Mouse (Mus musculus) mature B cell (primary cell): ENCODE measurements around the gene Znrf3.

Source experiments
- in situ Hi-C: fragments of 300-500 bp; cut with MboI; formaldehyde crosslinking; loops from 2 replicates; pipeline ENCODE4 v1.14.3; 2019

Gene Znrf3

GRCm38 (mm10) chr11:5390969-5391831 is 53.4 kb downstream of the Znrf3 start:
- in situ Hi-C loops: no loop called here

GRCm38 (mm10) chr11:5382652-5383051 is 62.0 kb downstream of the Znrf3 start:
- in situ Hi-C loops: no loop called here

DNA sequence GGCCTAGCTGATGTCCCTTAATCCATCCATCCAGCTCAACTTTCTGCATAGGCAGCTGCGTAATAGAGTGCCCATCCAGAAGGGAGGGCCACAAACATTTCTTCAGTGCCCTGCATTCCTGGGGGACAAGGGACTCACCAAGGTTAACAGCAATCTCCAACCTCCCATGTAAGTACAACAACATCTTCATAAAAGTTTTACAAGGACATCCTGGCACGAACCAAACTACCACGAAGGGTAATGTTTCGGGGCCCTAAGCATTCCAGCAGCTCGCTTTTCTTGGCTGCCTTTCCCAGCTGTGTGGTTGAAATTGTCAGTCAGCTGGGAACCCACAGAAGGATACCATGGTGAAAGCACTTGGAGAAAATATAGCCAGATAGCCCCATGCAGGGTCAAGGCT is 63.4 kb downstream of the Znrf3 start:
- in situ Hi-C loops: no loop called here

DNA sequence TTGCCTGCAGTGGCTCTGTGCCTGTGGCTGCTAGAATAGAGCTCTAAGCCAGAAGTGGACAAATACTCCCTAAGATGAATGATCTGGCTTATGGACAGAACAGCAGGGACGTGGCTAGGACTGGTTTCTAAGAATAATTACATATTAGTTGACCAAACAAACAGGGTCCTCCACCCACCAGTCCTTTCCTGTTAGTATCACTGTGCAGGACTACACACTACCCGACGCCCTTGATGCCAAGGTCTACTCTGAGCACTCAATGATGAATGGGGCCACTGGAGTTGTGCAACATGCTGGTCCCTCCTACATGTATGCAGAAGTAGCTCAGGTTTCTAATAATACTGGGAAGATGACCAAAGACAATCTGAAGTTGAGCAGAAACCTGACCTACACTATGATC is 64.4 kb downstream of the Znrf3 start:
- in situ Hi-C loops: no loop called here

GRCm38 (mm10) chr11:5369176-5369575 is 75.5 kb downstream of the Znrf3 start:
- in situ Hi-C loops: no loop called here

DNA sequence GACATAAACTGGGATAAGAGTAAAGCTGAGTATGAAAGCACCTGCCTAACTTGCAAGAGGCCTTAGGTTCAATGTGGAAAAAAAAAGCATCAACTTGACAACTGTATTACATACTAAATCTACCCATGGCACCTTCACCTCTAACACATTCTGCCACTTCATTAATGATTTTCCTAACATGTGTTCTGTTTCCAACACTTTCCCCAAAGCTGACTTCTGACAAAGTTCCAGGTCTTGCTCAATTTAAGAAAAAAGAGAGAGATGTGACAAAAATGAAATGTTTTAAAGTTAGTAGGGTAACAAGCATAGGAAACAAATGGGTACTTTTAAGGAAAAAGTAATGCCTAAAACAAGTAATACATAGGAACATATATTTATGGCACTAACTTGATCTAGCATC is 76.2 kb downstream of the Znrf3 start:
- in situ Hi-C loops: no loop called here

DNA sequence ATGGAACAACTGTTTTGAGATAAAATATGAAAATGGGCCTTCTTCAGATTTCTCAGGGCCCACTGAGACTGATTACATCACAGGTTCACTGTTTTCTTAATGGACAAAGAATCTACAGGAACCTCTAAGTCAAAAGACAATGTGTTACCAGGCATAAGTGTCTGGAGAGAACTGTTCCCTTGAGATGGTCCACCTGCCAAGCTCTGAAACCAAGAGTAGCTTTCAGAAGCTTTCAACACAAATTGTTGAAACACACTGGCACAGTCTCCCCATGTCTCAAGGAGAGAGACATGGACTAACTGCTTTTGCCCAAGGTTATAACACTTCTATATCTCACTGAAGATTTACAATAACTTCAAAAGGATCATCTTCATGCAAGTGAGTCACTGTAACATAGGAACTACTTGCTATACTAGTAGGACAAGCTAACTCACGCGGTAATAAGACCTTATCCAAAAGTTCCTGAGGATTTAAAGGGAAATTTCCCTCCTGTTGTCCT is 89.3 kb downstream of the Znrf3 start:
- in situ Hi-C loops: no loop called here

GRCm38 (mm10) chr11:5354753-5355152 is 89.9 kb downstream of the Znrf3 start:
- in situ Hi-C loops: no loop called here

GRCm38 (mm10) chr11:5353032-5353431 is 91.6 kb downstream of the Znrf3 start:
- in situ Hi-C loops: no loop called here

GRCm38 (mm10) chr11:5349483-5349882 is 95.2 kb downstream of the Znrf3 start:
- in situ Hi-C loops: no loop called here

- in situ Hi-C loops: no loop called here
Observed at GRCm38 (mm10) chr11:5346845-5347640, 97.6 kb downstream of the Znrf3 start.

- in situ Hi-C loops: no loop called here
Observed at GRCm38 (mm10) chr11:5343748-5344147, 100.9 kb downstream of the Znrf3 start.

DNA sequence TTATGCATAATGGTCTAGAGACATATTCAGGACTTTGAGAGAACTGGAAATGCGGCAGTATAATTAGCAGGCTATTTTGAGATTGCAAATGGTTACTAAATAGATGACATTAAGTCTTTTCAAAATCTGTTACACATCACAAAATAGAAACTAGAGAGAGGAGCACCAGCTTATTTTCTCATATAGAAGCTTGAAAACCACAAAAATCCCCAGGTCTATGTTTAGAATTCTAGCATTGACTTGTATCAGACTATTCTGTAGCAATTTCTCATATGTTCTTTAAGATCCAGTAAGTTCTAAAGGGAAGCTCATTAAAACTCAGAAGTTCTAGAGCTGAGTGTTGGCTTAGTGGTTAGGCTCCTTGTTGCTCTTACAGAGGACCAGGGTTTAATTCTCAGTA is 104.9 kb downstream of the Znrf3 start:
- in situ Hi-C loops: no loop called here

DNA sequence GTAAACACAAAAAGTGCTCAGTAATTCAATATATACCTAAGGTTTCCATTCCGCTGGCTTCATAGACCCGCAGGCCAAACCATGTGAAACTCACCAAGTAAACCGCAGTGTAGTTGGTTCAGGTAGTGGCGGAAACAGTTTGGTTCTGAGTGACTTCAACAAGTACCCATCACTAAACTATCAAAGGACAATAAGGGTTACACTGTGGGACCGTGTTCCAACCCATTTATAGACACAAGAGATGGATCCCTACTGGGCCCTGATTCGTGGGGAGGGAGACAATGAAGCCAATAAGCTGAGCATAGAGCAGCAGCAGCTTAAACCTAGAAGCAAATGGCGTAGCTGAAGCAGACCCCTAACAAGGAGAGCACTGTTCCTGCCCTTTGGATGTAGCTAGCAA is 107.8 kb downstream of the Znrf3 start:
- in situ Hi-C loops: no loop called here

DNA sequence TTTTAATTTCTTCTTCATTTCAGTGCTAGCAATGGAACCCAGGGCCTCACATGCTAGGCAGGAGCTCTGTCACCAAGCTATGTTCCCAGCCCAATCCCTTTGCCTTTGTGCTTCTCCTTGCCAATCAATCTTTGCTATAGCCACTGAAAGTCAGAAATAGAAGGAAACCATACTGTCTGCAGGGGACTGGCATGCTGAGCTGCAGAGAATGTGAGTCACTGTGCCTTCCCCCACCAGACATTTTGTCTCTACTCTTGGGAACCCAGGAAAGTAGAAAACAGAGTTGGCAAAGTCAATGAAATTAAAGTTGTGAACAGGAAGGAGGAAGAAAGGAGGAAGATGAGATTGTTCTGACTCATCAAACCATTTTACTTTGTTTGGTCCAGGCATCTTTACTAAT is 108.4 kb downstream of the Znrf3 start:
- in situ Hi-C loops: no loop called here

- in situ Hi-C loops: no loop called here
Observed at GRCm38 (mm10) chr11:5330851-5331250, 113.8 kb downstream of the Znrf3 start.

DNA sequence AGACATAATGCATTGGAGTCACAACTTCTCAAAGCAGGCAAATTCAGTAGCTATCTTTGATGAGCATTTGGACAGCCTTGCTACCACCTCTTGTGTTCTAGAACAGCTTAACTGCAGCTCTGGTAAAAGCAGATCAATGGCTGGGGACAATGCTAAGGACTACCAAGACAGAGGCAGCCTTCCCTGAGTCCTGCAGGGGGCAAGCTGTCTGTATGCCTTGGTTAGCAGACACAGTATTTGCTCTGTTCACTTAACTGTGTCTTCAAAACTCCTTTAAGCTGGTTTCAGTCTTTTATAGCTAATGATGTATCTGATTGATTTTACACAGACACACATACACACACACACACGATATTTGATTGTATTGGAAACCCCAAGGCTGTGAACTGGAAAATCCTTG is 117.0 kb downstream of the Znrf3 start:
- in situ Hi-C loops: no loop called here

GRCm38 (mm10) chr11:5326252-5326651 is 118.4 kb downstream of the Znrf3 start:
- in situ Hi-C loops: no loop called here

DNA sequence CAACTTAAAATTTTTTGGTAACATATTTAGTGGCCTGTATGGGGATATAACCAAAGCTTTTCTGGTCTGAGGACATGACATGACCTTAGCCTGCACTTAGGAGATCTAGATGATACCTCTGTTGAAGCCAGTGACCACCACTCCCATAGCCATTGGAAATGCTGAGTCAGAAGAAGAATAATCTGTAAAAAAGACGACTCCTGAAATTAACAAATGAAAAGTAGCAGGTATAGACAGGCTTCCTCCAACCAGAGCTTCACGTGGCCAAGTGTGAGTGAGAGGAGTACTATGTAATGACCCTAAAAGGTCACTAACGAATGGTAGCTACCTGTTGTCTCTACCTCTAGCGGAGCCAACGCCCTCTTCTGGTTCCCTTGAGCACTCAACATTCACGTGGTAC is 119.4 kb downstream of the Znrf3 start:
- in situ Hi-C loops: no loop called here

DNA sequence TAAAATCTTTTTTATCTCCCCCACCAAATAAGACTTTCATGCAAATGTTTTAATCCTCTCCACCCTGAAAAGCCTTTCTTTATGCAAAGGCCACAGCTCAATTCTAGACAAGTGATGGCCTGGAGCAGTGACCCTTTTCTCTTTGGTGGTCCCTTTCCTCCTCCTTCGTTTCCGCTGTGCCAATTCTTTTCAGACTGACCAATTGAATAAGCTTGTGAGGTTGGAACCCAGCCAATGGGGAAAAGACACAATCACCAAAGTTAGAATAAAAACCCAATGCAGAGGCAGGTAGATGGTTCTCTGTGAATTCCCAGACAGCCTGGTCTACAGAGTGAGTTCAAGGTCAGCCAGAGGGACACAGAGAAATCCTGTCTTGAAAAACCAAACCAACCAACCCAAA is 120.4 kb downstream of the Znrf3 start:
- in situ Hi-C loops: no loop called here

GRCm38 (mm10) chr11:5321687-5322086 is 123.0 kb downstream of the Znrf3 start:
- in situ Hi-C loops: no loop called here

GRCm38 (mm10) chr11:5318976-5319375 is 125.7 kb downstream of the Znrf3 start:
- in situ Hi-C loops: no loop called here
